Comparison of ENCODE assay signal across 23 mouse cellular contexts in genomic region chr9:70032167-70032566, GRCm38 (mm10). TPM values are rescaled to one million over a fixed set of nuclear protein-coding genes. Genes with fewer than 3 reads are reported as not detected.
"Had no signal": no experiment of that assay in that cellular context is flagged by ENCODE, and none has a peak within 500 bp of the region (broad histone marks: within the 10 kb centered on the region; RNA-seq: fewer than 3 reads in every experiment).

No protein-coding gene starts in this region.

- ATAC-seq: intestine, embryonic 15.5 days; lung, postnatal 0 days; midbrain, embryonic 16.5 days had no signal

- H3K27ac ChIP-seq: intestine, embryonic 15.5 days; kidney, postnatal 0 days; left cerebral cortex, adult 2 months; limb, embryonic 10.5 days; liver, embryonic 15.5 days; neural tube, embryonic 13.5 days had no signal

- H3K4me3 ChIP-seq: intestine, embryonic 15.5 days; left cerebral cortex, adult 2 months; limb, embryonic 10.5 days; liver, embryonic 15.5 days; megakaryocyte, embryonic 14.5 days; neural tube, embryonic 13.5 days; stomach, embryonic 15.5 days had no signal

- H3K9me3 ChIP-seq: intestine, embryonic 15.5 days; limb, embryonic 10.5 days; liver, embryonic 15.5 days; megakaryocyte, embryonic 14.5 days; neural tube, embryonic 13.5 days; stomach, embryonic 15.5 days had no signal

- H3K9ac ChIP-seq: intestine, embryonic 15.5 days; liver, embryonic 15.5 days; neural tube, embryonic 13.5 days; stomach, embryonic 15.5 days had no signal

- H3K36me3 ChIP-seq: intestine, embryonic 15.5 days; limb, embryonic 10.5 days; liver, embryonic 15.5 days; neural tube, embryonic 13.5 days; stomach, embryonic 15.5 days had no signal

- H3K27me3 ChIP-seq: intestine, embryonic 15.5 days; neural tube, embryonic 13.5 days; stomach, embryonic 15.5 days had no signal

- DNase-seq: kidney, adult 2 months; lung, adult 2 months; lung, postnatal 36 days; retina, postnatal 1 day; right cerebral cortex, postnatal 4 days; thymus, adult 18-20 months; thymus, postnatal 25 days had no signal

- H3K4me2 ChIP-seq: intestine, embryonic 15.5 days; liver, embryonic 11.5 days; liver, embryonic 15.5 days; midbrain, embryonic 11.5 days; neural tube, embryonic 13.5 days had no signal

- H3K4me1 ChIP-seq: intestine, embryonic 15.5 days; limb, embryonic 10.5 days; megakaryocyte, embryonic 14.5 days; neural tube, embryonic 13.5 days; stomach, embryonic 15.5 days had no signal

RNA-seq across cellular contexts. Expression of gene Gcnt3, which starts 5.7 kb away (rescaled TPM):
- total RNA-seq: layer of hippocampus, adult 8-10 months; layer of hippocampus, postnatal 25 days; left cerebral cortex, adult 2 months; left cerebral cortex, postnatal 14 days had no signal
- polyA plus RNA-seq: limb, embryonic 10.5 days; liver, embryonic 11.5 days; liver, embryonic 15.5 days; lung, adult 2 months; lung, postnatal 0 days; midbrain, embryonic 11.5 days; midbrain, embryonic 16.5 days; neural tube, embryonic 13.5 days; spleen, adult 2 months had no signal
